Mouse (Mus musculus) thymus, adult 2 months (tissue): Measurements from ENCODE around the gene Sppl2c.

Source experiments
- CTCF ChIP-seq: fragments of 200-500 bp; IDR thresholded peaks from 2 replicates; pipeline ENCODE4 v1.5.1; 2012; ENCODE audit warnings: mild to moderate bottlenecking, control low read depth, low read length, moderate library complexity, borderline replicate concordance; ENCODE audit not compliant: control insufficient read depth, poor library complexity, insufficient read depth; ENCODE audit errors: extremely low read depth
- POLR2A ChIP-seq: fragments of 200-500 bp; IDR thresholded peaks from 2 replicates; pipeline ENCODE4 v1.6.1; 2012; ENCODE audit warnings: mild to moderate bottlenecking, low read length, control low read depth, moderate library complexity; ENCODE audit not compliant: control insufficient read depth, poor library complexity, insufficient read depth; ENCODE audit errors: extremely low read depth

GRCm38 (mm10) chr11:104234680-104235079, 48.6 kb downstream of the Sppl2c start:
- TF ChIP-seq POLR2A (no peak), CTCF (no peak)
